Mouse (Mus musculus) bone marrow, adult 2 months (tissue): Measurements from ENCODE around the gene Barhl1. TPM values are rescaled to one million over a fixed set of nuclear protein-coding genes. Genes with fewer than 3 reads are reported as not detected.

ENCODE experiments used
- H3K27ac ChIP-seq: fragments of 200-500 bp; 2 replicates; pipeline ENCODE4 v1.5.1; 2012; ENCODE audit warnings: low read depth, mild to moderate bottlenecking, control low read depth, inconsistent platforms, low read length; ENCODE audit not compliant: control insufficient read depth, poor library complexity, insufficient read depth
- H3K4me1 ChIP-seq: fragments of 200-500 bp; 2 replicates; pipeline ENCODE4 v1.6.1; 2011; ENCODE audit warnings: low read length; ENCODE audit not compliant: control insufficient read depth, insufficient read depth
- H3K4me3 ChIP-seq: fragments of 200-500 bp; replicated peaks from 2 replicates; pipeline ENCODE3; 2011; ENCODE audit warnings: mild to moderate bottlenecking, low read depth, low read length, control low read depth; ENCODE audit not compliant: control insufficient read depth
- CTCF ChIP-seq: fragments of 200-500 bp; IDR thresholded peaks from 2 replicates; pipeline ENCODE4 v1.5.1; 2011; ENCODE audit warnings: low read length, control low read depth; ENCODE audit not compliant: control insufficient read depth, insufficient read depth
- POLR2A ChIP-seq: fragments of 200-500 bp; IDR thresholded peaks from 2 replicates; pipeline ENCODE4 v1.6.1; 2011; ENCODE audit warnings: low read depth, mild to moderate bottlenecking, control low read depth, low read length, borderline replicate concordance; ENCODE audit not compliant: control insufficient read depth
- WGBS: fragments of 180-500 bp; shearing (Covaris S2); methylation state at CpG from one replicate; pipeline ENCODE4 v1.1.7; 2018; 5-methylcytosine and 5-hydroxymethylcytosine counted together
- polyA plus RNA-seq: library from polyadenylated mRNA; stranded (reverse); fragments of >200 nt; gene quantifications from 2 replicates; pipeline ENCODE4 v1.2.4, GENCODE M21; 2011; ENCODE audit warnings: low replicate concordance; ENCODE audit not compliant: missing spikeins, insufficient read depth, insufficient read length

Barhl1 gene
- polyA plus RNA-seq, 1 experiment, result not detected

DNA sequence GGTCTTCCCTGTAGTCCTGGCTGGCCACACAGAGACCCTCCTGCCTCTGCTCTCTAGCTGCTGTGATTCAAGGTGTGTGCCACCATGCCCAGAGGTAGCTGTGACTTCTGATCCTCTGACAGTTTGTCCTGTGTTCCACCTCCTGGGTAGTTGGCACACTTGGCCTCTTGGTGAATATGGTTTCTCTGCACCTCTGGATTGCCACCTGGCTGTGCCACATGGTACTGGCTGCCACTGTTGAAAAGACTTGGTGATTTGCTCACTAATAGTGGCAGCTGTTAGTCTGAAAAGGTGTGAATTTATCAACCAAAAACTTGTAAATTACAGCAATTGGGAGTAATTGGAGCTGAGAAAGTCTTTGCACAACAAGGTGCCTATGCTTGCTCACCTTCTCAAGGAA, 52.6 kb downstream of the Barhl1 start:
- H3K4me3 ChIP-seq, result no peak overlapping the region
- peaks cover 3% of the 10 kb centered on the region for H3K4me1 ChIP-seq
- H3K27ac ChIP-seq, result peak overlapping the region; percentile 29; the same call in 1 of the 2 replicates
- TF ChIP-seq POLR2A (no peak), CTCF (peak; percentile 29)

- TF ChIP-seq CTCF (no peak), POLR2A (no peak)
- 88% methylated on average over 8 of the region's 8 CpGs for WGBS
Observed at GRCm38 (mm10) chr2:28860678-28861423, 55.6 kb downstream of the Barhl1 start.

DNA sequence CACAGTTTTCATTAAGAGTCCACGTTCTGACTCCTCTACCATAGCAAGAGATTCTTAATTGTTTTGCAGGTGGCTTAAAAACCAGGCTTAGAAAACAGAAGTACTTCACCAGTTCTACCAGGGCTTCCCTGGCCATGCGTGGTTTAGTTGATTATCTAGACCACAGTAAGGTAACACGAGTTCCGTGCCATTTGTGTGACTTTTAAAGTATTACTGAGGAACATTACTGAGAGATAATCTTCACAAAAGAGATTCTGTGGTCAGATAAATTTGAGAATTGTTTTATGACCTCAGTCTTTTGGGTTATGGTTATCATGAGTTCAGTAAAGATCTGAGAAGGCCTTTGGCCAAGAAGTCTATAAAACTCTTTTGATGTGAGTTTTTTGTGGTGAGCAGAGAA, 57.2 kb downstream of the Barhl1 start:
- TF ChIP-seq POLR2A (no peak), CTCF (no peak)
- peaks cover 3% of the 10 kb centered on the region for H3K4me1 ChIP-seq

More at GRCm38 (mm10) chr2:28860678-28861423, 55.6 kb downstream of the Barhl1 start:
- Histone ChIP-seq H3K27ac (no peak overlapping the region), H3K4me1 (peaks cover 3% of the 10 kb centered on the region), H3K4me3 (no peak overlapping the region)

More for the DNA sequence above, 57.2 kb downstream of the Barhl1 start:
- 67% methylated on average over 4 of the region's 4 CpGs for WGBS
- Histone ChIP-seq H3K4me3 (no peak overlapping the region), H3K27ac (no peak overlapping the region)

Other genes starting within 250 kb of the Barhl1 start
- gene Spaca9, start 216.9 kb downstream of the Barhl1 start, polyA plus RNA-seq, result 2.5 TPM in 1 of 2 replicates, not detected in the other
- gene Ak8, start 216.5 kb downstream of the Barhl1 start, polyA plus RNA-seq, result 1.7 TPM in 1 of 2 replicates, not detected in the other
- 5.7 and 9.6 TPM in 2 replicates for gene Gtf3c4, start 76.3 kb downstream of the Barhl1 start, polyA plus RNA-seq
- 2.9 and 7.0 TPM in 2 replicates for gene Ddx31, start 76.3 kb downstream of the Barhl1 start, polyA plus RNA-seq
- gene Cfap77, start 138.4 kb upstream of the Barhl1 start, polyA plus RNA-seq, result 0.90 TPM in 1 of 2 replicates, not detected in the other
- 7.4 and 18.1 TPM in 2 replicates for gene Ttf1, start 143.6 kb upstream of the Barhl1 start, polyA plus RNA-seq
- 7.9 and 10.8 TPM in 2 replicates for gene Setx, start 207.5 kb upstream of the Barhl1 start, polyA plus RNA-seq